Mouse (Mus musculus) cerebellum, adult 9-11 months (tissue): ENCODE data around the gene Tmx2.
"Not testable (repeated sequence)": the region's sequence is repeated elsewhere in the genome, so short reads cannot be mapped to it uniquely, and the experiment has no call there.

ENCODE experiments used
- DNase-seq: peaks from one replicate; pipeline ENCODE4 v3.0.0; 2022

Tmx2 gene

DNA sequence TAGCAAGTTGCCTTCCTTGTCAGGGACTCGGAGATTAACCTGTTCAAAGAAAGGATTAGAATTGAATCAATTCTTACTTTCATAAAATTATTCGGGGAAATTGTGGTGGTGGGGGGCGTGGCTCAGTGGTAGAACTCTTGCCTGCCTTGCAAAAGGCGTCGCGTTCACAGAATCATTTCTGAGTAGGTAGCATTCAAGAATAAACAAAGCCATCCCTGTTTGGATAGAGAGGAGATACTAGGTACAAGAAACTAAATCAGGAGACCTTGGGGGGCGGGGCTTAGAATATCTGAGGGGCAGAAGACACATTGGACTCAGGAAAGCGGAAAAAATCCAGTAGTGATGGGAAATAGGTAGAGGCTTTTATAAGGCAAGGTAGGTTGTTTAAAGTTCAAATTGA lies at the start of gene Tmx2:
Gene Tmx2, minus strand, starts transcription at position 125 of the 400 bp plus-strand sequence.
- peak; percentile 36 for DNase-seq

DNA sequence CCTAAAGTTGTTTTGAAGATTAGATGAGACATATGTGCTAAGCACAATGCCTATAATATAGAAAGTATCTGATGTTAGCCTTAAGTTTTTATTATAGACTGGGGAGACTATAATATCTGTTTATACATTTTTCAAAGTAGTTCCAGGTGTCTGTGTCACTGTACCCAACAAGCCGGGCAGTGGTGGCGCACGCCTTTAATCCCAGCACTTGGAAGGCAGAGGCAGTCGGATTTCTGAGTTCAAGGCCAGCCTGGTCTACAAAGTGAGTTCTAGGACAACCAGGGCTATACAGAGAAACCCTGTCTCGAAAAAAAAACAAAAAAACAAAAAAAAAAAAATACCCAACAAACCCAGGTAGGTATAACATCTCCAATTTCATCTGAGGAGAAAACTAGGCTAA lies 49.3 kb upstream of the Tmx2 start:
- not testable (repeated sequence) for DNase-seq

DNA sequence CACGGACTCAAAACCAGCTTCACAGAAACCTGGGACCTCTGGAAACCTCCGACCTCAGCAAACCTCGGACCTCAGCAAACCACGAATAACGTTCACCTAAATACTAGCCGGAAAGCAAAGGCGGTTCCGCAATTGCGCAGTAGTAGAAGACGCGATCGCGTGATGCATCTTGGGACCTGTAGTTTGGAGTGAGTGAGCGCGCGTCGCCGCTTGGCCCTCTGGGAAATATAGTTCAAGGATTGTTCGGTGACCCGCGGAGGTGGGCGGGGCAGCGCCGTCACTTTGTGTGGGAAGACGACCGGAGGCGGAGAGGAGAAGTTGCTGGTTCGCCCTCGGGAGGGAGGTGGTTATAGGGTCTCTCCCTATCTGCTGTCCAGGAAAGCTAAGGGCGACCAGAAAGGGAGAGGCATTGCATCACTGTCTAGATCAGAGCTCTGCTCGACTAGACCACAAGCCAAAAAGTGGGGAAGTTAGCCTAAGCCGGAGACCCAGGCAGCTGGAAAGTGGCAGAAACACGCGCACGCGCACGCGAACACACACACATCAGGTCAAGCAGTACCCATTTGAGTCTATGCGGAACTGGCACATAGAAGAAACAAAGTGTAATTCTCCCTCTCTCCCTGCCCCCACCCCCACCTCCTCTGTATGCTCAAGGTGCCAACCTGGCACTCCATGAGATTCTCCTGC lies 48.4 kb upstream of the Tmx2 start, which contains the start of gene Clp1:
Gene Clp1, minus strand, starts transcription at position 179 of the 687 bp plus-strand sequence.
- DNase-seq, result peak; percentile 96

DNA sequence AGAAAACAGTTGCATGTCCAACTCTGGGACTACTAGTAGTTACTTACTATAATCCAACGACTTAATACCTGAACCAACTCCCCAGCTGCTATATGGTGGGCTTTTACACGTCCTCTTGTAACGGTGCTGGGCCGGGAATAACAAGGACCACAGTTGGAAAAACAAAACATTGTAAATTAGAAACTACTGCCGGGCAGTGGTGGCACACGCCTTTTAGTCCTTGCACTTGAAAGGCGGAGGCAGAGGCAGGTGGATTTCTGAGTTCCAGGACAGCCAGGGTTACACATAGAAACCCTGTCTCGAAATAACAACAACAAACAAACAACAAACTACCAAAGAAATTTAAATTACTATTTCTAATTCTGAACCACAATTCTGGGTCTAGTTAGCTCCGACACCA lies 47.8 kb upstream of the Tmx2 start:
- no peak for DNase-seq

GRCm38 (mm10) chr2:84725770-84726169 lies 46.8 kb upstream of the Tmx2 start:
- DNase-seq, result no peak

DNA sequence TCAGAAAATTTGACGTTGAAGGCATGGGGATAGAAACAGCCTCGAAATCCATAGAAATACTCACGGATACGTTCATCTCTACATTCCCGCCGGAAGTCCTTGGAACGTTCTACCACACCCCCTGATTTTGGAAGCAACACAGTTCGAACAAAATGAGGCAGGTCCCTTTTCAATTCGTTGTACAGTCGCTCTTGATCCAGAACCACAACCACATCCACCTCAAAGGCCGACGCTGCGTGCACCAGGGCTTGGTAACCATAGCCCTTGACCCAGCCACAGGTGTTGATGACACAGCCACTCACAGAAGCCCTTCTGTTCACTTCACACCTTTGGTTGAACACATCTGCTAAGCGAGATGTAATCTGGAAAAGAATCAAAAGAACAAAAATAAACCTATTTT lies 44.9 kb upstream of the Tmx2 start:
- no peak for DNase-seq

DNA sequence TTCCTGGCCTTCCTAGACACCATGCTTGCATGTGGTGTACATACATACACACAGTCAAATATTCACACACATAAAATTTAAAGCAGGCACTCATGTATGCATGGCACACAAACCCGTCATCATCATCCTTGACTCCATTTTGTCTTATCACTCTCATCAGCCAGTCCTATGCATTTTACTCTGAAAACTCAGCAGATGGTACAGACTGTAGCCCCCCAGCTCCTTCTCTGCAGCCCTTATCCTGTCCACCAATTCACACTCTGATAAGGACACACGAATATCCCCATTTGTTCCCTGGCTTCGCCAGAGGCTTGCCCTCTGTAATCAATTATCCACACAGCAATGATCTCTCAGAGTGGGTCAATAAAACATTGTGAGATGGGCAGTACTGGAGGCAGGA lies 42.2 kb upstream of the Tmx2 start:
- no peak for DNase-seq

GRCm38 (mm10) chr2:84720718-84721117 lies 41.8 kb upstream of the Tmx2 start:
- DNase-seq, result no peak

- DNase-seq, result no peak
Observed at GRCm38 (mm10) chr2:84717357-84717756, 38.4 kb upstream of the Tmx2 start.

GRCm38 (mm10) chr2:84716423-84717355 lies 37.7 kb upstream of the Tmx2 start:
- no peak for DNase-seq

DNA sequence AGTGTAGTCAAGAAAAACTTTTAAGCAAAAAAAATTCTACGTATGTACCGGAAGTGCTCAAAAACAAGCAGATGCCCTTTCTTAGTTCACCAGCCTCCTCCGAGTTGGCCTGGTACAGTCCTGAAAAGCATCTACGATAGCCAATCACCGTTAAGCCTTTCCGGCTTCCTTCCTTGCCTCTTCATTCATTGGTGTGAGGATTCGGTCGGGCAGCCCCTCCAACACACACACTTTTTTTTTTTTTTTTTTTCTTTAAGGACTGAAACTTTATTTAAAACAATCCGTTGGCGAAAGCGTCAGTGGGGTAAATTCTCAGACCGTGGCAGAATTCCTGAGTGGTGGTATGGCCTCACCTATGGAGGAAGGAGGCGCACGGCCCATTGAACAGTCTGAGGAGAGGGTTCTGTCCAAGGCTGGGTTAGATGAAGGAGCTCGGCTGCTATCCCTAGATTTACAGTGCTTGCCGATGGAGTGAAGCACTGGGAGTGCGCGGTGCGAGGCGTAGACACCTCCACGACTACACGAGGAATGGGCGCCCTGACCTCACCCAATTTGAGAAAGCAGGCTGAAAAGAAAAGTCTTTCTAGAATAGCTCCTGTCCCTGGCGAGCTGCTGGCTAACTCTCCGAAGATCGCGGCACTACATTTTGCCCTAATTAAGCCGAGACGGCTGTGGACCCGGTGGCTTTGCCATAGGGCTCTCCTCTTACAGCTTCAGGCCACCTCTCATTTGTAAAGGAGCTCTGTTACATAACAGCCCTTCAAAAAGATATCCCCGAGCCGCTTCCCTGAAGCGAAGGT lies 36.8 kb upstream of the Tmx2 start:
- peak; percentile 96 for DNase-seq

DNA sequence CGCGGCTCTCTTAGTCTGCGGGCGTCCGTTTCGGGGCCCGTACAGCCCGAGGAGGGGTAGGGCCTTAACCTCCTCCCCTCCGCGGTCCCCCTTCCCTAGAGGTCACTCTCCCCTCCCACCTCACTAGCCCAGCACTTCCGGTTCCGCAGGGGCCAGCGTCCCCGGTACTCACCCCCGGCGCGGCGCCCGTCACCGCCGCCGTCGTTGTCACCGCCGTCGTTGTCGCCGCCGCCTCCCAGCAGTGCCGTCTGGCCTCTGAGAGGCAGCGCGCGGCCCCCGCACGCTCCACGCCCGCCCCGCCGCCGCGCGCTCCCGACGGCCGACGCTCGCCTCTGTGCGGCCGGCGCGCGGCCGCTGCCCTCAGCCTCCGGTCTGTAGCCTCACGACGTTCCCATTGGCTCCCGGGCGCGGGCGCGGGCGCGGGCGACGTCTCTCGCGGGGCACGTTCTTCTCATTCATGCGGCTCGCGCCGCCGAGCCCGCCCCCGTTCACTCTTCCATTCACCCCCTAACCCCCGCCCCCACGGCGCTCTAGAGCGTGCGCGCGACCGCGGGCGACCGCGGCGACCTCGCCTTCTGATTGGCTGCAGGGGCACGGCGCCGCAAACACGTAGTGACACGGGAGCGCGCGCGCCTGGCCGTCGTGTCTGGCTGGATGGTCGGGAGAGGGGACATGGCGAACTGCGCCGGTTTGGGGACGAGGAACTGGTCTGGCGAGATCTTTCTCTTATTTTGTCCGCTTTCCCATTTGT lies 36.0 kb upstream of the Tmx2 start, which contains the start of gene Zdhhc5:
Gene Zdhhc5, minus strand, starts transcription at position 370 of the 751 bp plus-strand sequence.
- peak; percentile 99 for DNase-seq

DNA sequence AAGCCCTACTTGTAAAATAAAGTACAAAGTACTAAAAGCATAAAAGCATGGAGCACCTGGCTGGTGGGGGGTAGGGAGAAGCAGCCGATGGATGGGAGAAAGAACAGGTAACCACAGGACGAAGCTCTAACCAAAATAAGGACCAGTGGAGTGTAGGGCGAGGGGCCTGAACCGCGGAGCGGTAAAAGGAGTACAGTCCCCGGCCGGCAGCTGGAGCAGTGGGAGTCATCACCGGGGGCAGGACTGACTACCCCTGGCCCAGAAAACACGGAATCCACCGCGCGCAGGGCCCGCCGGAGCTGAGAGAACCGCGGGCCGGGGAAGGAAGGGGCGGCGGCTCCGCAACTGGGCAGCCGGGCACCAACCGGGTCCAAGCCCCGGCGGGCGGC lies 35.5 kb upstream of the Tmx2 start:
- DNase-seq, result no peak

GRCm38 (mm10) chr2:84711898-84712297 lies 33.0 kb upstream of the Tmx2 start:
- DNase-seq, result no peak

DNA sequence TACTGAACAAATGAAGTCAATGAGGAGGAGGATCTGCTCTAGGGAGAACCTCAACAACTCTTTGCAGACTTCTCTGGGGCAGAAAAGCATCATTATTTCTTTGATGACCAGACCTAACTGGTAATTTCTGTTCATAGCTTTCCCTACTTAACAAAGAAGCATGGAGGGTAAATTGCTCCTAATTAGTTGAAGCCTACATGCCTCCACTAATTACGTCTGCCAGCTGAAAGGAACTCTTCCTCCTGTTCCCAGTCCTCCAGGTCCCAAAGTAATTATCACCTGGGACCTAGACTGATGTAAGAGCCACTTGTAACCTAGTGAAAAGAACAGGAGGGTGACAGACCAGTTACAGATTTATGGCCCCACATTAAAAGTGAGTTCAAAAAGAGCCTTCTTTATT lies 28.6 kb upstream of the Tmx2 start:
- DNase-seq, result no peak

GRCm38 (mm10) chr2:84705295-84705694 lies 26.4 kb upstream of the Tmx2 start:
- DNase-seq, result no peak

DNA sequence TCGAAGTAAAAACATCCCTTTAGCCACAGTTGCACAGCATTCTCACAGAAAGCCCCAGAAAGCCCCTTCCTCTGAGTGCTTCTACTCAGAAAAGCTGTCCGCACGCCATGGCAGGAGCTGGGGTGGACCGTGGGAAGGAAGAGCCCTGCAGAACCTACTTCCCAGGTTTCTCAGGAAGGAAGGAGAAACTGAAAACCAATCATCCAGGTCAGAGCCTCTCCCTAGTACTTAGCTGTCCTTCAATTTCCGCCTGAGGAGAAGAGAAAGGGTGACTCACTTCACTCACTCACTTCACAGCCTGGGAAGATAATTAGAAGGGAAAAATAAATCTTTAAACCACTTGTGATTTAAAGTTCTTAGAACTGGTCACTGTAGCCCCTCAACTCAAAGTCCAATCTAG lies 25.4 kb upstream of the Tmx2 start:
- DNase-seq, result no peak

GRCm38 (mm10) chr2:84703497-84703896 lies 24.6 kb upstream of the Tmx2 start:
- DNase-seq, result no peak

GRCm38 (mm10) chr2:84695007-84695695 lies 16.2 kb upstream of the Tmx2 start:
- DNase-seq, result no peak

- peak; percentile 61 for DNase-seq
Observed at GRCm38 (mm10) chr2:84690050-84690449, 11.1 kb upstream of the Tmx2 start.

- no peak for DNase-seq
Observed at GRCm38 (mm10) chr2:84688080-84688844, 9.3 kb upstream of the Tmx2 start.
